Mouse (Mus musculus) cerebellum, adult 9-10 months (tissue): ENCODE results near the gene Papln.

Source experiments
- DNase-seq: peaks from one replicate; pipeline ENCODE4 v3.0.0; 2022

Papln gene

DNA sequence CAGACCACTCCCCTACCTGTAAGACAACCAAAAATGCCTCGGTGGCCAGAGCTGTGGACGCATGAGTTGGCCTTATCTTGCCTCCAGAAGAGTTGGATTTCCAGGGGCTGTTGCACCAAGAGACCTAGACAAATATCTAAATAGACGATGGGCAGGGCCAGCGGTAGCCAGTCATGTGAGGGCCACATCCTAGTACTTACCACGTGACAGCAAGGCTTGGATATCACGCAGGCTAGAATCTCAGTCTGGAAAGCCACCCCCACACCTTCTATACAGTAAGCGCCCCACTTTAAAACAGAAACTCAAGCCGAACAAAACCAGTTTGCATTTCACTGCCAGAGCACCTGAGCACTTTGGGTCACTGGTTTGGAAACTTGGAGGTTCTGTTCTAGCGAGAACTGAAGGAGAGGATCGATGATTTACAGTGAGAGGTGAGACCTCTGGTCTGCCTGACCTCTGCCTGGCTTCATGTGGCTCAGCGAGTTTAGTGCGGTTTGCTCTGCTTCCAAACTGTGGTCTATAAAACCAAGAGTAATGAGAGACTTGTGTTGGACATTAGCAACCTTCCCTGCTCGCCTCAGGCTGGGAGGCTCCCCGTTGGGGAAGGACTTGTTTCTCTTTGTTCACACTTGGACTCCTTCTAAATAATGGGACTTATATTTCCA is 4.9 kb downstream of the Papln start:
- DNase-seq = no peak

GRCm38 (mm10) chr12:83770418-83771256 is 7.2 kb downstream of the Papln start:
- peak; percentile 49 for DNase-seq

DNA sequence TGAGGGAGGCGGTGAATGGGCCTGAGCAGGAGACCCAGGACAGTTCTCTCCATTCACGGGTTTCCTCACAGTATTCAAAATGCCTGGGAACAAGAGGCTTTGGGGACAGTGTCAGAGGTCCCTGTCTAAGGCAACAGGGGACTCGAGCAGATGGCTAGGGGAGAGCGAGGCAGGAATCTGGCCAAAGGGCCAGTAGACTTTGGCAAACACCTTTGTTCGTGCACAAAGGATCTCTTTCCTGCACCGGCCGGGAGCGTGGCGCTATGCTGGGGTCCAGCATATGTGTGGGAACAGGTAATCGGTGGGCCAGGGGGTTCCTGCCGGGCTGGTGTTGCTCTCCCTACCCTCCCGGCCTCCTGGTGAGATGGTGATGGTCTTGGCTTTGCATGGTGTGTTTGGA is 12.2 kb downstream of the Papln start:
- no peak for DNase-seq

DNA sequence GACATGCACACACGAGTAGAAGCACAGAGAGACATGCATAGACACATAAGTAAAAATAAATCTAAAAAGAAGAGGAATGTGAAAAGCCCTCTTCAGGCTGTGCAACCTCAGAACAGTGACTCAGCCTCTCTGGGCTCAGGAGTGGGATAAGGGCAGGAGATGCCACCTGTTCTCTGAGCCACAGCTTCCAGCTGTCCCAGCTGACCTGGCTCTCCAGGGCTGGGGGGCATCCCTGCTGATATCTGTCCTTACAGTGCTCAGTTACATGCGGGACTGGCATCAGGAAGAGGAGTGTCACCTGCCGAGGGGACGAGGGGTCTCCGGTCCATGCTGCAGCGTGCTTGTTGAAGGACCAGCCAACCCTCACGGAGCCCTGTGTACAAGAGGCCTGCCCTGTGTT is 13.3 kb downstream of the Papln start:
- no peak for DNase-seq

DNA sequence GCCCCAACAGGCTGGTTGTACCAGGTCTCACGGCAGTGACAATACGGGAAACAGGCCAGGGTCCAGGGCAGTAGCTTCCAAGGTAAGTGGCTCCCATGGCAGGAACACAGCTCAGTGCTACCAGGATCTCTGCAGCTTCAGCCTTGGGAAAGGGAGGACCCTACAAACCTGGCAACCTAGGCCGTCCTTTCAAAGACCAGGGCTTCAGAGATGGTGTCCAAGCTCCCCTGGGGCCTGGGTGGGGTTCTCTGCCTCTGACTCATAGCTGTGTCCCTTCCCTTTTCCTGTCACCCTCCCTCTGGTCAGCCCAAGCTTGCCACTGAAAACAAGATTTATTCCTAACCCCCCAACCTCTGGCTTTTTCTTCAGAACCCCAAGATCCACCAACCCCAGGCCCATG is 16.7 kb downstream of the Papln start:
- no peak for DNase-seq

DNA sequence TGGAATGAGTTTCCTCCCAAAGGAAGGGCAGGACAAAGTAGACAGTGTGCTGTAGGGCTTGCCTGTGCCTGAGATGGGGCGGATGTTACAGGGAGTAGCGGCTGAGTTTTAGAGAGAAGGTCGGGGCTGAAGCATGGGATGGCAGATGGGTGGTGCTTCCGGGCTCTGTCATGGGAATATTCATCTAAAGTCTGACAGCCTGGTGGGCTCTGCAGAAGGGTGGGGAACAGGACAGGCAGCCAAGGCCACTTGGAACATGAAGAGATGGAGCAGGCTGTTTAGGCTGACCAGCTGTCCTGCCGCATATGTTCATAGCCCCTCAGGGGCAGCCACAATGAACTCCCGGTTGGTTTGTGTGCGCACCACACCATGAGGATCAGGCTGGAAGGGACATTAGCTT is 17.8 kb downstream of the Papln start:
- no peak for DNase-seq

DNA sequence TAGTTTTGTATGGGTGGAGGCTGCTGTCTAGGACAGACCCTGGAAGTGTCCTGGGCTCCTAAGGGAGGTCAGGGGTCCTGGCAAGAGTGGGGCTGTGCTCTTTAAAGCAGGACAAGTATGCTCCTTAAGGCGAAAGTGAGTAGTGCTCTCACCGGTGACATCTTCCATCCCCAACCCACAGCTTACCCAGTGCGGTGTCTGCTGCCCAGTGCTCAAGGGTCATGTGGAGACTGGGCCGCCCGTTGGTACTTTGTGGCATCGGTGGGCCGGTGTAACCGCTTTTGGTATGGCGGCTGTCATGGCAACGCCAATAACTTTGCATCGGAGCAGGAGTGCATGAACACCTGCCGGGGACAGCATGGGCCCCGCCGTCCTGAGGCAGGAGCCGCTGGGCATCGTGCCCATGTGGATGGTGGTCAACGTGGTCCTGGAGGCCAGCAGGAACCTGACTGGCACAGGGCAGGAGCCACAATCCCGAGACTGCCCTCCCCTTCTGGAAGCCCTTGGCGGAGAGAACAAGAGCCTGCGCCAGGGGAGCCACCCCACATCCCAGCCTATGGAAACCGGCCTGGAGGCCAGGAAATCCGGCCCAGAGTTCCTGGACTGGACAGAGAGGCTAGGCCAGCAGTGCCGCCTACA is 18.3 kb downstream of the Papln start:
- DNase-seq = no peak

- no peak for DNase-seq
Observed at GRCm38 (mm10) chr12:83782669-83783068, 19.2 kb downstream of the Papln start.

- no peak for DNase-seq
Observed at GRCm38 (mm10) chr12:83785305-83785704, 21.9 kb downstream of the Papln start.

DNA sequence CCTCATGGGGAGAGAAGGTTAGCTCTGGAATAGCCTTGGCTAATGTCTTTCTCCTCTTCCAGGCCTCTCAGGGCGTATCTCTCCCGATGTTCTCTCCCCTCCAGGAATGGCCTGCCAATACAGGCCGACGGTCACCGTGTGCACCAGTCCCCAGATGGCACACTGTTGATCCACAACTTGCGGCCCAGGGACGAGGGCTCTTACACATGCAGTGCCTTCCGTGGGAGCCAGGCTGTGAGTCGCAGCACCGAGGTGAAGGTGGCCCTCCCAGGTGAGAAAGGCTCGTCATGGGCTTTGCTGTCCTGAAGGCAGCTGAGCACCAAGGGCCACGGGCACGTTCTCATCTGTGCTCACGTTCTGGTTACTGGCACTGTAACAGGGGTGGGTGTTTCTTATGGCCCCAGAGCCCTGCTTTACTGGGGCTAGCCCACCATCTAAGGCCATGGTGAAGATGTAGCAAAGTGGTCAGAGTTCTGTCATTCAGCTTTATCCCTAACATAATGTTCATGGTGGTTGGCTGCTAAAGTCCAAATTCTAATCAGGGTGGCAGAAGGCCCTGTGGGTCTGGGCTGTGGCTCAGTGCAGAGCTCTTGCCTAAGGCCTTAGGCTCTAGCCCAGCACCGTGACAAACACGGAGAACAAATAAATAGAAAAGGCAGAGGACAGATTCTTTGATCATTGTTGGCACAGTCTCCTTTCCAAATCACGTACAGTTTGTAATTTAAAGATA is 25.8 kb downstream of the Papln start:
- no peak for DNase-seq

DNA sequence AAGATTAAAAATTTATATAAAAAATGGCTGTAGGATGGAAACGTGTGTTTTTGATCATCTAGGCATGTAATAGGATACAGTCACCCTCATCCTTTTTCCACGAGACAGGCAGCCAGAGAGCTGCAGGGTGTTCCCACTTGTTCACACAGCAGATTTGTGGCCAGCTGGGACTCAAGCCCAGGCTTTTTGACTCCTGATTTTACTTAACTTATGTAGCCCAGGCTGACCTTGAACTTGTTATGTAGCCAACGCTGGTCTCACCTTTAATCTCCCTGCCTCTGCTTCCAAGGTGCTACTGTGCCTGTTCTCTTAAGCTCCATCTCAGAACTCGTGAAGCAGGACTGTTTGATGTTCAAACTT is 26.3 kb downstream of the Papln start:
- no peak for DNase-seq

- no peak for DNase-seq
Observed at GRCm38 (mm10) chr12:83790749-83791148, 27.3 kb downstream of the Papln start.

DNA sequence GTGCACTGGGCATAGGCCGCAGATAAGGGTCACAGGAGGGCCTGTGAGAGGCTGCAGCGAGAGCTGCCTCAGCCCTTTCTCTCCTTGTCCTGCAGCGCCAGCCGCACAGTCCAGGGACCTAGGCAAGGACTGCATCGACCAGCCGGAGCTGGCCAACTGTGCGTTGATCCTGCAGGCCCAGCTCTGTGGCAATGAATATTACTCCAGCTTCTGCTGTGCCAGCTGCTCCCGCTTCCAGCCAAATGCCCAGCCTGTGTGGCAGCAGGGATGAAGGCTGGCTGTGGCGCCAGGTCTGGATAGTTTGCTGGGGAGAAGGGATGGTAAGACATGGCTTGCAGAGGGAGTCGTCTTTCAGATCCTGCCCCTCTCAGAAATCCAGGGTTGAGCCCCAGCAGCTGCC is 28.3 kb downstream of the Papln start:
- DNase-seq = peak; percentile 51

DNA sequence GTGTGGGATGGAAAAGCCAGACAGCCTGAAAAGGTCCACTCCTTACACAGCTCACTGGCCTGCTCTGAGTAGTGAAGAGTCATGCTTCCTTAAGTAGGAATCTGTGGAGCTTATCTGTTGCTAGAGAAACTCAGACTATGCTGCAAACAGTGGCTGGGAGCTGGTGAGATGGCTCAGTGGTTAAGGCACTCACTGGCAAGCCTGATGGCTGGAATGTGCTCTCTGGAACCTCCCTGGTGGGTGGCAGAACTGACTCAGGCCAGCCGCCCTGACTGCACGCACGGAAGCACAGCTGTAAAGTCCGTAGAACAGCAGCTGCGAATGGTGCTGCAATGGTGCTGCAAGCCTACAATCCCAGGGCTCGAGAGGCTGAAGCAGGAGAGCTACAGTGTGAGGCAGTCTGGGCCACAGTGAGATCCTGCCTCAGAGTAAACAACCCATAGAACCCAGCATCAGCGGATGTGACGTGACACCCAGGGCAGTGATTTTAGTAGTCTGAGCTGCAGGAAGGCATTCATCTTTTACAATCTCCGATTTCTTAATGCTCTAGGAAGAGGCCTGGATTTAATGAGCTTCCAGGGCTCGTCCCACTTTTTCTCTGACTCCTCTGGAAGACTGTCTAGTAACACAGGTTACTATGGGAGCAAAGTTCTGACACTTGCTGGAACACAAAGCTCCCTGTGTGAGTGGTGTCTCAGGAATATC is 29.4 kb downstream of the Papln start:
- DNase-seq = no peak

- no peak for DNase-seq
Observed at GRCm38 (mm10) chr12:83795051-83795450, 31.6 kb downstream of the Papln start.

DNA sequence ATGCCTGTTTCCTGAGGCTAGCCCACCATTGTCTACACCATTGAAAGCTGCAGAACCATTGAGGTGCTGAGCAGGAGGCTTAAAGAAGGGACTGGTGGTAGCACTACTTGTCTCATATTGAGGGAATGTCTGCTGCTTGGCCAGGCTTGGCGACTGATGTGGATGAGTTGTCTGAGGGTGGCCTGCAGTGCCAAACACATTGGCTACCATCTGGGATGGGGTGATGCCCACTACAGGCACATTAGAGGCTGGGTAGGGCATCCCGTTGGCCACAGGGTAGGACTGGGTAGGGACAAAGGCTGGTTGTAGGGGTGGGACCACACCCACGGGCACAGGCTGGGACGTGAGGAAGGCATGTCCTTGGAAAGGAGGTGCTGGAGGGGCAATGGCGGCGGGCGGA is 32.2 kb downstream of the Papln start:
- no peak for DNase-seq

- DNase-seq = no peak
Observed at GRCm38 (mm10) chr12:83798313-83798712, 34.9 kb downstream of the Papln start.

DNA sequence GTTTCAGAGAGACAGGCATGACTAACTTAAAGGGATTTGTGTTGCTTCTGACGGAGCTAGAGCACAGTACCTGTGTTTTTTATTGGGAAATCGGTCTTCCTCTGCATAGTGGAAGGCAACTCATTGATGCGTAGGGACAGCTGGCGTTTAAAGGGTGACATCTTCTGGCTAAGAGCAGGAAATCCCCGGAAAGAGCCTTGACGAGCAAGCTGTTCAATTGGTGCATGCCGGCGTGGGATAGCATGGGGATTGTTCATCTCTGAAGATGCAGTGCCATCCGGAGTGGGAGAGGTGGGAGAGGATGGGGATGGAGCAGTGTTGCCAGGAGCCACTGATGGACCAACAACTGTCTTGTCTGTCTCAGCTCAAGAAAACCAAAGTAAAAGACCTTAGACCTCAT is 37.5 kb downstream of the Papln start:
- peak; percentile 31 for DNase-seq

DNA sequence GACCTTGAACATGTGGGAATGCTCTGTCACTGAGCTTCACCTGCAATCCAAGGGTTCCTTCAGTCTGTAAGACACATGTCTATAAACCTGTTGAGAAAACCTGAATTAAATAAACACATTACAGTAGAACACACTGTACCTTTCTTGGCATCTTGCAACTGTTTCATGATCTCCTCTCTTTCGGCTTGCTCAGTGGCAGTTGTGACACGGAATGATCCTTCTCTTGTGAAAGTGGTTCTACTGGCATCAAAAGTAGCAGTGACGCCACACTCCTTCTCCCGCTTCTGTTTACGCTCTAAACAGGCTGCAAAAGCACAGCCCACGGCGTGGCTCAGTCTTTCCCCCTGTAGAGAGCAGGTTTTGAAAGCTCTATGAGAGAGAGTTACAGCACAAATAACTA is 40.2 kb downstream of the Papln start:
- no peak for DNase-seq

DNA sequence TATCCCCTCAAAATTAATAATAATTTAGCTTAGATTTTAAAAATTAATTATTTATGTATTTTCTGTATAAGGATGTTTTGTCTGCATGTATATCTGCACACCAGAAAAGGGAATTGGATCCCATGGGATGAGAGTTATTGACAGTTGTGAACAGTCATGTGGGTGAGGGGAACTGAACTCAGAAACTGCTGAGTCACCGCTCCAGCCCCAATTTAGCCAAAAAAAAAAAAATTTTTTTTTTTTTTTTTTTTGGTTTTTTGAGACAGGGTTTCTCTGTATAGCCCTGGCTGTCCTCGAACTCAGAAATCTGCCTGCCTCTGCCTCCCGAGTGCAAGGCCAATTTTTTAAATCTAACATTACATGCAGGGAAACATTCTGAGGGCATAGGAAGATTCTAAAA is 48.5 kb downstream of the Papln start:
- no peak for DNase-seq

DNA sequence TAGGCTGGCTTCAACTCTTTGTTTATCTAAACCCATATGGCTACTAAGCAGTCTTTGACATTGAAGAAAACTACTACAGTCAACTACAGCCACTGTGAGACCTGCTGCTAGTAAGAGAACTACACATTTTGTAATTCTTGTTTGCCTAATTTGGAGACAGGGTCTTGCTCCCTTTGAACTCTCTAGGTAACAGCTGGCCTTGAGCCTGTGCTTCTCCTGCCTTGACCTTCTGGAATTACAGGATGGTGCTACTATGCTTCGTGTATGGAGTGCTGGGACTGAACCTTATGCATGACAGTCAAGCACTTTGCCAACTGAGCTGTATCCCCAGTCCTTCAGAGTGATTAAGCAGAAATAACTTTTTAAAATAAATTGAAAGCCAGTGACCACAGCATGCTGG is 53.2 kb downstream of the Papln start:
- DNase-seq = no peak

DNA sequence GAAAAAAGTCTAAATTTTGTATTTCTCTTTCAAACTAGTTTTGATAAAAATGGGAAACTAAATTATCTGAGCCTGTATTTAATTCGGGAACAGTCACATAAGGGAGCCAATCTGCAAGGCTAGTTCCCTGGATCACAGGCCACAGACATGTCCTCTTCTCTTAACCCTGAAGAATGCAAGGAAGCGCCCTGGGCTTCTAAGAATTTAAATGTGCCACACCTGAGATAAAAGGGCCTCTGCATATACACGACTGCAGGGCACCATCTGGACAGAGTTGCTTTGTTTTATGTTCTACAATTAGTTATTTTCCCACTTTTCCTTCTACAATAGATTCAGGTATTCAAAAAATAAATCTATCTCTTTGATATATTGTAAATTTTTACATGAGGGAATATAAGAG is 67.0 kb downstream of the Papln start:
- no peak for DNase-seq

GRCm38 (mm10) chr12:83833979-83834378 is 70.5 kb downstream of the Papln start:
- no peak for DNase-seq
